Mouse (Mus musculus): ENCODE data around the gene Olig1. TPM values are rescaled to one million over a fixed set of nuclear protein-coding genes. Genes with fewer than 3 reads are reported as not detected.
"Not testable (repeated sequence)": the region's sequence is repeated elsewhere in the genome, so short reads cannot be mapped to it uniquely, and the experiment has no call there.

Olig1 gene
- total RNA-seq, 1 experiment from 2014 or later: not detected

- no peak for ATAC-seq (replicated peaks; ENCODE audit: low read depth, poor library complexity, severe bottlenecking)
Measured at GRCm38 (mm10) chr16:91233241-91233944, 36.2 kb upstream of the Olig1 start.

DNA sequence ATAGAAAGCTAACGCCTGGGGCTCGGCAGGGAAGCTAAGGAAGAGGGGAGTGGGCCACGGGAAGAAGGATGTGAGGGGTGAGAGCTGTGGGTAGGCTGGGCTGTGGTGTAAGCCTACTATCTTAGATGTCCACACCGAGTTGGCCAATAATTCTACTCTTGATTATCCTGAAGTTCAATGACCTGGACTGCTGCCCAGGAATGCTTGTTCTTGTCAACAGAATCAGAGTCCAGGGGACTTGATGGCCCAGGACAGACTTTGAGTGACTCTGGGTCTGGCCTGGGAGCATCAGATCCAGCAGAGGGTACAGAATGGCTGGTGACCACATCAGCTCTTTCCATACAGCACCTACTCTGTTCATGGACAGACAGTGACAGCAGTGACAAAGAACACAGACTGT is 30.5 kb upstream of the Olig1 start:
- ATAC-seq (replicated peaks; ENCODE audit: low read depth, poor library complexity, severe bottlenecking): no peak

DNA sequence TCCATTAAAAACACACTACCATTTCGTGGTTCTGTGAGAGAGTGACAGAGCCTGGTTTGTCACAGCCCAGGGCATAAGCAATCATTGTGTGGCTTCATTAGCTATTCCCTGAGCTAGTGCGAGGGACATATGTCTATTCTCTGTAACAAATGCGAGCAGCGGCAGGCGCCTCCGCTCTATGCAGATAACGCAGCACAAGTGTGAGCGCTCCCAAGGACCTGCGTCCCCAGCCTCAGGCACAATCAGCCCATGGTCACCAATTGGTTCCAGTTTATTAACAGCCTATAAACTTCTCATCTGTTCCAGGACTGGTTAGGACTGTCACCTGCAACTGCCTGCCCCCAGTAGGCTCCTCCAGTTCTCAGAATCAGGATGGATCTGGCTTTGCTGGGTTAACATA is 23.3 kb upstream of the Olig1 start:
- no peak for ATAC-seq (replicated peaks; ENCODE audit: low read depth, poor library complexity, severe bottlenecking)

- ATAC-seq (replicated peaks; ENCODE audit: low read depth, poor library complexity, severe bottlenecking): not testable (repeated sequence)
Measured at GRCm38 (mm10) chr16:91255419-91256164, 14.0 kb upstream of the Olig1 start.

- ATAC-seq (replicated peaks; ENCODE audit: low read depth, poor library complexity, severe bottlenecking): no peak
Measured at GRCm38 (mm10) chr16:91258956-91259355, 10.6 kb upstream of the Olig1 start.

DNA sequence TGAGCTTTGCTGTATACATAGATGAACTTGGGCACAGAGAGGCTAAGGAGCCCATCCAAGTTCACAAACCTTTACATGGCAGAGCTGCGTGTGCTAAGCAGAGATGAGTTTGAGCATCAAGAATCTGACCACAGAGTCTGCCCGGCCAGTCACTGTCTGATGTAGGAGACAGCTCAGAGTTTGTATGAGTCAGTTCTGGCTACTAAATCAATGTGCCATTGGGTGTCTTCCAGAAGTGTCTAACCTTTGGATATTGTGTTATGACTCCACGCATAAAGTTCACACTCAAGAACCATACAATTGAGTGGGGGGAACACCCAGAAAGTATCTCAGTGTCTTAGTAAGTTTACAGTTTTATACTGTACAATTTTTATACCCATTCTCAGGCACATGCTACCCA is 8.7 kb upstream of the Olig1 start:
- no peak for ATAC-seq (replicated peaks; ENCODE audit: low read depth, poor library complexity, severe bottlenecking)

- ATAC-seq (replicated peaks; ENCODE audit: low read depth, poor library complexity, severe bottlenecking): no peak
Measured at GRCm38 (mm10) chr16:91262467-91263220, 6.9 kb upstream of the Olig1 start.

- no peak for ATAC-seq (replicated peaks; ENCODE audit: low read depth, poor library complexity, severe bottlenecking)
Measured at GRCm38 (mm10) chr16:91265972-91266371, 3.6 kb upstream of the Olig1 start.

GRCm38 (mm10) chr16:91268724-91269452 is 684 bp upstream of the Olig1 start:
- ATAC-seq (replicated peaks; ENCODE audit: low read depth, poor library complexity, severe bottlenecking): no peak

- peak; percentile 33; the same call in 1 of the 2 replicates for ATAC-seq (replicated peaks; ENCODE audit: low read depth, poor library complexity, severe bottlenecking)
Measured at GRCm38 (mm10) chr16:91270212-91270971, 820 bp downstream of the Olig1 start.

- no peak for ATAC-seq (replicated peaks; ENCODE audit: low read depth, poor library complexity, severe bottlenecking)
Measured at GRCm38 (mm10) chr16:91270982-91271549, 1.5 kb downstream of the Olig1 start.

GRCm38 (mm10) chr16:91271634-91272033 is 2.1 kb downstream of the Olig1 start:
- no peak for ATAC-seq (replicated peaks; ENCODE audit: low read depth, poor library complexity, severe bottlenecking)

GRCm38 (mm10) chr16:91280516-91280915 is 10.9 kb downstream of the Olig1 start:
- no peak for ATAC-seq (replicated peaks; ENCODE audit: low read depth, poor library complexity, severe bottlenecking)

DNA sequence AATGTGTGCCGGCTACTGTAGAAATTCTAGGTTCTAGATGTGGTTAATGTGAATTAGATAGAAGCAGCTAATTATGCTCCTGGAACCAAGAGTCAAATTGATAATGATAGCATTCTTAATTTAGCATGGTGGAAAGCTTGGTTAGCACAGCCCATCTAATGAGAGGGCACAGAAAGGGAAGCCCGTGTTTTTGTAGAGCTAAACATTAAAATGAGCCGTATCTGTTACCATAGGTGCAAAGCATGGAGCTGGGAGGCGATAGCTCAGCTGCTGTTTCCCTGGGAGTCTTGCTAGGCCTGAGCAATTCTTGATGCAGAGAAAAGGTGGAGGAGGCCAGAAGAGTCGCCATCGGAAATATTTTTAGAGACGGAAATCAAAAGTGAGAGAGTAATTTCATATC is 22.5 kb downstream of the Olig1 start:
- no peak for ATAC-seq (replicated peaks; ENCODE audit: low read depth, poor library complexity, severe bottlenecking)

DNA sequence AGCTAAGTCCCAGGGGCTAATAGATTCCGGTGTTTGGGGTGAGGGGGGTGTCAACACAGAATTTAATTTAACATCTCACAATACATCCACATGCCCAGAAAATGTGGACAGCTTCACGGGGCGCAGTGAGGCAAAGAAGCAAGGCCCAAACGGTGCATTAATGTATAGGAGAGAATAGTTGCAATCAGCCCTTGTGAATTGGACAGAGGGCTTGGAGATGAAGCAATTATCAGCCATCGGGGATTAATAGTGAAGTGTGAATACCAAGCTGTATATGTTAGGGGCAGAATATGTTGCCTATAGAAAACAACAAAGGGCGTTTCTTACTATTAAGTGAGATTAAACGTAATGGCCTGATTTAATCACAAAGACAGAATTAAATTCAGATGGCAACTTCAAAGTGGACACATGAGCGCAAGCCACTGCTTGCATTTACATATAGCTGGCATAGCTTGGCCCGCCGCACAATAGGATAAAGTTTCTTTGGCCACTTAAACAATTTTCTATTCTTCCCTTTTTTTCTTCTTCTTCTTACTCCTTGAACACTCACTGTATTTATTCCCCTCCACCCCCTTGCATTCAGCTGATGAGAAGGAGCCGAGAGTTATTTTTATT is 23.3 kb downstream of the Olig1 start:
- ATAC-seq (replicated peaks; ENCODE audit: low read depth, poor library complexity, severe bottlenecking): no peak

- no peak for ATAC-seq (replicated peaks; ENCODE audit: low read depth, poor library complexity, severe bottlenecking)
Measured at GRCm38 (mm10) chr16:91297726-91298125, 28.2 kb downstream of the Olig1 start.

DNA sequence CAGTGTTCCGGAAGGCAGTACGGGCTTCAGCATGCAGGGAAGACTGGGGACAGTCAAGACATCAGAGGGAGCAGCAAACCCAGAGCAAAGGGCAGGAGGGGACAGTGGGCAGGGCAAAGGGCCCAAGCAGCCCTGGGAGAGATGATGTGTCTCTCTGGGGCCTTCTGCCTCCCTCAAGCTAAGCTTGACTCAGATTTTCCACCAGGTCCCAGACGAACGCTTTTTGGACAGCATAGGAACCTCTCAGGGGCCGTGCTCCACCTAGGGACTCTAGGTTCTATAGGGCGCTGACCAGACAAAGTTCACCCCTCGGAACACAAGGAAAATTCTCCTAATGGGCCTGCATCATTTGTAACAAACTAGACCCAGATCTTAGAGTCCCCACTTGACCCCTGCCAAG is 29.8 kb downstream of the Olig1 start:
- ATAC-seq (replicated peaks; ENCODE audit: low read depth, poor library complexity, severe bottlenecking): no peak

GRCm38 (mm10) chr16:91300641-91301441 is 31.3 kb downstream of the Olig1 start:
- no peak for ATAC-seq (replicated peaks; ENCODE audit: low read depth, poor library complexity, severe bottlenecking)

Measured in common myeloid progenitor, adult 5-6 weeks (primary cell).